22 mouse cellular contexts compared by ENCODE assay signal in the genomic region with DNA sequence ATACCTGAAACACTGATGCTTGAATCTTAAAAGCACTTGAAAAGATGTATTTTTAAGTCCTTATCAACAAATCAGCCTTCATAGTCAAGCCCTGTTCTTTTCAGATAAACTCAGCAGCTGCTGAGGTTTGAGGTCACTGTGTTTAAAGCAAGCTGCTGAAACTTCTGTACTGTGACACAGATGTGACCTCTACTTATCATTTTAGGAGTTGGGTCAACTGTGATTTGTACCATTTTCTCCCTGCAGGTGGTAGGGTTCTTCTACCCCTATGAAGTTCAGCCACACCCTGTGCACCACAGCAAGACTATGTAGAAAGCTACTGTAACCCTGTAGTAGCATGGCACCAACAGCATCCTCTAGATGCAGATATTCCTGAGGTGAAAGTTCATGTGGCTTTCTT. TPM values are rescaled to one million over a fixed set of nuclear protein-coding genes. Genes with fewer than 3 reads are reported as not detected.
"Had no signal": no experiment of that assay in that cellular context is flagged by ENCODE, and none has a peak within 500 bp of the region (broad histone marks: within the 10 kb centered on the region; RNA-seq: fewer than 3 reads in every experiment).

No protein-coding gene starts in this region.

- H3K27me3 ChIP-seq: limb, embryonic 15.5 days; lung, embryonic 15.5 days; megakaryocyte, embryonic 14.5 days; midbrain, embryonic 13.5 days; neural tube, embryonic 13.5 days; neural tube, embryonic 15.5 days had no signal

- H3K4me1 ChIP-seq: limb, embryonic 15.5 days; midbrain, embryonic 13.5 days; neural tube, embryonic 13.5 days; neural tube, embryonic 15.5 days had no signal

- H3K27ac ChIP-seq: limb, embryonic 15.5 days; liver, embryonic 14.5 days; lung, embryonic 15.5 days; macrophage; midbrain, embryonic 13.5 days; neural tube, embryonic 13.5 days; neural tube, embryonic 15.5 days had no signal

- H3K9me3 ChIP-seq: limb, embryonic 15.5 days; lung, embryonic 15.5 days; megakaryocyte, embryonic 14.5 days; midbrain, embryonic 13.5 days; neural tube, embryonic 13.5 days; neural tube, embryonic 15.5 days had no signal

- H3K9ac ChIP-seq: limb, embryonic 15.5 days; liver, embryonic 14.5 days; lung, embryonic 15.5 days; midbrain, embryonic 13.5 days; neural tube, embryonic 13.5 days; neural tube, embryonic 15.5 days had no signal

- DNase-seq: lung, adult 2 months; lung, postnatal 14 days; lung, postnatal 36 days; retina, postnatal 1 day; right cerebral cortex, adult 18-20 months; right cerebral cortex, postnatal 25 days; right cerebral cortex, postnatal 4 days; spleen, adult 18-20 months; thymus, adult 18-20 months; thymus, postnatal 25 days had no signal

- H3K4me2 ChIP-seq: limb, embryonic 15.5 days; lung, embryonic 15.5 days; midbrain, embryonic 11.5 days; midbrain, embryonic 13.5 days; neural tube, embryonic 13.5 days; neural tube, embryonic 15.5 days had no signal

- ATAC-seq: midbrain, embryonic 13.5 days; midbrain, embryonic 16.5 days had no signal

- H3K4me3 ChIP-seq: limb, embryonic 15.5 days; lung, embryonic 15.5 days; megakaryocyte, embryonic 14.5 days; midbrain, embryonic 13.5 days; myocyte; neural tube, embryonic 13.5 days; neural tube, embryonic 15.5 days had no signal

RNA-seq across cellular contexts. Expression of a gene that starts 11.4 kb away (rescaled TPM):
- polyA plus RNA-seq: macrophage had no signal

RNA-seq across cellular contexts. Expression of a gene that starts 11.5 kb away (rescaled TPM):
- polyA plus RNA-seq: myocyte; neural tube, embryonic 11.5 days had no signal
